Mouse (Mus musculus) heart, postnatal 0 days (tissue): Measurements from ENCODE around the gene 1700010B08Rik.

ENCODE experiments used
- CTCF ChIP-seq: IDR thresholded peaks from 2 replicates; pipeline ENCODE4 v1.5.1; 2016; ENCODE audit warnings: antibody characterized with exemption, control low read depth, low read depth
- EP300 ChIP-seq: IDR thresholded peaks from 2 replicates; pipeline ENCODE4 v1.6.1; 2016; ENCODE audit warnings: antibody characterized with exemption, low read depth

GRCm38 (mm10) chr2:173737222-173737989 is 18.2 kb downstream of the 1700010B08Rik start, which contains the start of gene Vapb:
- peak; percentile 21; the same call in 1 of the 2 replicates for TF ChIP-seq CTCF
- no peak for TF ChIP-seq EP300
